Mouse (Mus musculus) layer of hippocampus, adult 2 months (tissue): ENCODE measurements around the gene Sugp1. TPM values are rescaled to one million over a fixed set of nuclear protein-coding genes. Genes with fewer than 3 reads are reported as not detected.

Experiments
- DNase-seq, 2 experiments: peaks; one replicate each; pipeline ENCODE4 v3.0.0; 2022; ENCODE audit warnings: low spot score in 2 of 2
- H3K27ac ChIP-seq: fragments of 200-600 bp; 2 replicates; pipeline ENCODE4 v1.8.1; 2022
- H3K4me3 ChIP-seq: fragments of 200-600 bp; 2 replicates; pipeline ENCODE4 v1.8.1; 2022; ENCODE audit warnings: mild to moderate bottlenecking
- CTCF ChIP-seq: fragments of 200-600 bp; conservative IDR thresholded peaks from 2 replicates; pipeline ENCODE4 v1.8.1; 2022; ENCODE audit warnings: antibody characterized with exemption, mild to moderate bottlenecking, moderate library complexity
- microRNA-seq, 2 experiments: library from miRNA; unstranded; fragments of <30 nt; microRNA quantifications; one replicate each; pipeline ENCODE4 v1.2.0; 2021
- total RNA-seq, 2 experiments: library from RNA; stranded (reverse); gene quantifications; 2 replicates each; pipeline ENCODE4 v1.2.3; 2021

Gene Sugp1
- total RNA-seq, 2 experiments from 2014 or later: 56.1 to 56.9 TPM

DNA sequence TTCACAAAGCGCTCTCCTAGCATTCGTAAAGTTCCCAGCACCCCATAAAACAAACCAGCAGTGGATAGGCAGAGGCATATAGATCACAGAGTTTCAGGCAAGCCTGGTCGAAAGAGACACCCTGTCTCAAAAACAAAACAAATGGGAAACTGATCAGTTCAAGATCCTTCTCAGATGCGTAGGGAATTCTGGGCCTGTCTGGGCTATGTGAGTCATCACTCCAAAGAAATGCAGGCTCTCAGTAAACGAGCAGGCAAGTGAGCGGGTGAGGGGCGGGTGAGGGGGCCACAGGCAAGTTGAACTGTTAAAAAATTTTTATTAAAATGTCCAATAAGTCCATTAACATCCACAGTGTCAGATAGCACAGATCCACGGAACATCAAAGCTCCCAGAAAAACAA lies 50.2 kb downstream of the Sugp1 start:
- no peak for TF ChIP-seq CTCF
- H3K4me3 ChIP-seq: no peak overlapping the region
- peak overlapping the region; percentile 29; the same call in 1 of the 2 replicates for H3K27ac ChIP-seq
- DNase-seq: peak in 1 of 2 experiments; percentile 32

- TF ChIP-seq CTCF: no peak
- peak overlapping the region; percentile 85 for H3K27ac ChIP-seq
- no peak for DNase-seq
- no peak overlapping the region for H3K4me3 ChIP-seq
Measured at GRCm38 (mm10) chr8:70099276-70099675, 56.7 kb downstream of the Sugp1 start.

DNA sequence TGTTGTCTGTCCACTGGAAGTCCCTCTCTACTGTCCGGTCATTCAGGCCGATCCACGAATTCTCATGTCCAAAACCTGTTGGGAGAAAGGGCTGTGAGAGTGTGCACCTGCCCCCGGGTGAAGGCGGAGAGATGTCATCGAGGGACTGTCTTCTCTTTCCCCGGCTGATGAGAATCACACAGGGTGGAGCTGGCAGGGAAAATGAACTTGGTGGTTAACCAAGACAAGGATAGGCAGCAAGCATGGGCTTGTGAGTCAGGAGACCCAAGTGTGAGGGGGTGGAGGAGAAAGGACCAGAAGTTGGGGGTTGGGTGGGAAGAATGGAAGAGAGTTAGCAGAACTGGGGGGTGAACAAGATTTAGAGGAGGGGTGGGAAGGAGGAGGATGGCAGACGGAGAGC lies 57.6 kb downstream of the Sugp1 start:
- no peak for DNase-seq
- H3K4me3 ChIP-seq: no peak overlapping the region
- H3K27ac ChIP-seq: peak overlapping the region; percentile 85
- no peak for TF ChIP-seq CTCF

- TF ChIP-seq CTCF: peak; percentile 78
- DNase-seq: peak in 1 of 2 experiments; percentile 49
- Histone ChIP-seq H3K27ac (peak overlapping the region; percentile 46; the same call in 1 of the 2 replicates), H3K4me3 (no peak overlapping the region)
Measured at GRCm38 (mm10) chr8:70104506-70104905, 61.9 kb downstream of the Sugp1 start.

- Histone ChIP-seq H3K4me3 (no peak overlapping the region), H3K27ac (peak overlapping the region; percentile 46)
- no peak for TF ChIP-seq CTCF
- no peak for DNase-seq
Measured at GRCm38 (mm10) chr8:70104922-70105321, 62.3 kb downstream of the Sugp1 start.

GRCm38 (mm10) chr8:70110451-70110850 lies 67.8 kb downstream of the Sugp1 start:
- TF ChIP-seq CTCF: no peak
- Histone ChIP-seq H3K27ac (no peak overlapping the region), H3K4me3 (no peak overlapping the region)
- no peak for DNase-seq

DNA sequence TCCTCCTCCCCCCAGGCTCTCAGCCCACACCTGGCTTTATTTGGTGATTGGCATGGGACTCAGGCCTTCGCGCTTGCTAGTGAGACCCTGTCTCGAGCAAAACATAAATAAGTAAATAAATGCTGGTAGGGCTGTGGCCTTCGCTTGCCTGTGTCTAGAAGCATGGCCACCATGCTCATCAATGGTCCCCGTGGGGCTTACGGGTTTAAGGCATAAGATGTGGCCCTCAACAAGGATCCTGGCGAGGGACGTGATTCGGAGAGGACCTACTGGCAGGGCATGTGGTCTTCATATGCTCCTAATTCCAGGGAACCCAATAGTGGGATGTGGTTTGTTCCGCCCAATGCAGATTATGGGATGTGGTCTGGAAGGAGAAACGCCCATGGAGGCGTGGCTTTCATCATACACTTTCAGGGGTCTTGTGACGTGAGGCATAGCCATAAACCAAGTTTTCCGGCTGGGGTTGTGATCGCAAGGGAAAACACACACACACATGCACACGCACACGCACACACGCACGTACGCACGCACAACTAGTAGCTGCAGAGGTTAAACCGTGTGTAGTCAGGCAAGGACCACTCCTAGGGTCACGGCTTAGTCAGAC lies 68.7 kb downstream of the Sugp1 start:
- no peak overlapping the region for H3K4me3 ChIP-seq
- DNase-seq: no peak
- H3K27ac ChIP-seq: peak overlapping the region; percentile 43; the same call in 1 of the 2 replicates
- TF ChIP-seq CTCF: no peak

DNA sequence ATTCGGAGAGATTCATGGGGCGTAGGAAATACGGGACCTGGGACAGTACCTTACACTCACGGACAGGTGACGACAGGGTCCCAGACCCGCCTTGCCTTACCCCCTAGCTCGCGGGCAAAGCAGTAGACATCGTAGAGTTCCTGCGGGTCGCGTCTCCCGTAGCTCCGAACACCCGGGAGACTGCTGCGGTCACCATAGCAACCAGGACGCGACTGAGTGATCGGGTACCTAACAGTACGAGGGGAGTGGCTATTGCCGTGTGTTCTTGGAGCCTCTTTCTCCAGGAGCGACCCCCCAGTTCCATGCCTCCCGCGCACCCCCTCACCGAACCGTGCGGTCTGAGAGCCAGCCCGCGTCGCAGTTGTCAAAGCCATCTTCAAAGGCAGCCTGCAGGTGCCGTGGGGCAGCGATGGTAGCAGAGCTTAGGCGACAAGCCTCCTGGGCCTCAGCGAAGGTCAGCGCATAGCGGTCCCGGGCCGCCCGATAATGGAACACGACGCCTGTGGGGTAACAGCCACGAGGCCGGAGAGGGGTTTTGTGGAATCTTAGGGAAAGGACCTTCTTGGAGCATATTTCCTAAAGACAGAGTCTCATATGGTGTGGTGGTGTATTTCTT lies 69.9 kb downstream of the Sugp1 start:
- H3K4me3 ChIP-seq: no peak overlapping the region
- no peak for DNase-seq
- no peak for TF ChIP-seq CTCF
- peak overlapping the region; percentile 43; the same call in 1 of the 2 replicates for H3K27ac ChIP-seq

GRCm38 (mm10) chr8:70114488-70114887 lies 71.9 kb downstream of the Sugp1 start:
- Histone ChIP-seq H3K4me3 (no peak overlapping the region), H3K27ac (0 out of 2 replicates have a peak overlapping the region, but pooled peaks have one; percentile 3)
- DNase-seq: no peak
- TF ChIP-seq CTCF: no peak

GRCm38 (mm10) chr8:70114892-70115291 lies 72.3 kb downstream of the Sugp1 start:
- H3K4me3 ChIP-seq: no peak overlapping the region
- no peak for TF ChIP-seq CTCF
- DNase-seq: no peak
- no peak overlapping the region for H3K27ac ChIP-seq

- no peak for DNase-seq
- TF ChIP-seq CTCF: no peak
- Histone ChIP-seq H3K27ac (no peak overlapping the region; the same call in 1 of the 2 replicates), H3K4me3 (peak overlapping the region; percentile 6; the same call in 1 of the 2 replicates)
Measured at GRCm38 (mm10) chr8:70117611-70118010, 75.0 kb downstream of the Sugp1 start.

- Histone ChIP-seq H3K27ac (peak overlapping the region; percentile 92), H3K4me3 (peak overlapping the region; percentile 71)
- DNase-seq: peak; percentile 56 to 79
- peak; percentile 55 for TF ChIP-seq CTCF
Measured at GRCm38 (mm10) chr8:70118726-70119700, 76.4 kb downstream of the Sugp1 start.

GRCm38 (mm10) chr8:70120667-70121066 lies 78.1 kb downstream of the Sugp1 start, which contains the start of gene Ncan:
Gene Ncan (minus strand): TSS chr8:70120873.
- Histone ChIP-seq H3K27ac (peak within 1 kb of the TSS; percentile 92), H3K4me3 (peak within 1 kb of the TSS; percentile 71)
- no peak for TF ChIP-seq CTCF
- DNase-seq: peak; percentile 88 to 94

Small RNA genes within 50 kb of the gene (microRNA-seq; reads per million reads assigned to microRNA genes)
- 8.0 to 15.8 reads per million in 2 experiments for gene Mir7066

Other genes starting within 250 kb of the Sugp1 start
- 10 to 100 TPM; 11.1 to 15.7 TPM for gene Gmip, start 234.1 kb upstream of the Sugp1 start, total RNA-seq
- gene Lpar2, start 220.4 kb upstream of the Sugp1 start, total RNA-seq: under 1 TPM; 0.47 to 0.64 TPM
- 10 to 100 TPM; 15.1 to 18.3 TPM for gene Pbx4, start 210.3 kb upstream of the Sugp1 start, total RNA-seq
- under 1 TPM; 0.69 to 0.72 TPM for gene Cilp2, start 155.1 kb upstream of the Sugp1 start, total RNA-seq
- gene Tssk6, start 140.6 kb upstream of the Sugp1 start, total RNA-seq: under 1 TPM in 1 of 2 experiments, not detected in 1; 0.64 TPM
- gene Ndufa13, start 140.3 kb upstream of the Sugp1 start, total RNA-seq: 100 to 1,000 TPM; 154 to 157 TPM
- gene Yjefn3, start 140.1 kb upstream of the Sugp1 start, total RNA-seq: 10 to 100 TPM; 29.3 to 32.5 TPM
- gene Gatad2a, start 46.4 kb upstream of the Sugp1 start, total RNA-seq: 10 to 100 TPM; 29.7 to 32.4 TPM
- gene Mau2, start 79 bp upstream of the Sugp1 start, total RNA-seq: 10 to 100 TPM; 73.6 to 74.3 TPM
- gene Tm6sf2, start 30.1 kb downstream of the Sugp1 start, total RNA-seq: 1 to 10 TPM; 3.1 to 7.4 TPM
- 10 to 100 TPM; 89.0 to 99.7 TPM for gene Hapln4, start 40.6 kb downstream of the Sugp1 start, total RNA-seq
- gene Ncan, start 78.1 kb downstream of the Sugp1 start, total RNA-seq: 100 to 1,000 TPM; 146 to 158 TPM
- gene Nr2c2ap, start 88.5 kb downstream of the Sugp1 start, total RNA-seq: 10 to 100 TPM; 29.2 to 32.8 TPM
- gene Rfxank, start 96.3 kb downstream of the Sugp1 start, total RNA-seq: 10 to 100 TPM; 14.2 to 15.7 TPM
- 10 to 100 TPM; 50.2 to 50.8 TPM for gene Borcs8, start 96.7 kb downstream of the Sugp1 start, total RNA-seq
- gene Mef2b, start 96.9 kb downstream of the Sugp1 start, total RNA-seq: under 1 TPM; 0.37 to 0.41 TPM
- 10 to 100 TPM; 46.4 to 59.0 TPM for gene Tmem161a, start 129.5 kb downstream of the Sugp1 start, total RNA-seq
- 10 to 100 TPM; 43.9 to 44.0 TPM for gene Slc25a42, start 169.5 kb downstream of the Sugp1 start, total RNA-seq
- 100 to 1,000 TPM; 130 to 131 TPM for gene Sugp2, start 191.4 kb downstream of the Sugp1 start, total RNA-seq
- gene Armc6, start 191.7 kb downstream of the Sugp1 start, total RNA-seq: 10 to 100 TPM; 45.6 to 47.1 TPM
- 10 to 100 TPM; 87.7 to 90.5 TPM for gene Homer3, start 240.0 kb downstream of the Sugp1 start, total RNA-seq